Mouse (Mus musculus) testis, postnatal 10 days (tissue): ENCODE data around the gene Ly6g6c.
A peak's percentile ranks its signal among the peaks of the same experiment; 100 is the strongest.

Experiments used
- DNase-seq: peaks from one replicate; pipeline ENCODE4 v3.0.0; 2021; ENCODE audit warnings: low spot score

Gene Ly6g6c

GRCm38 (mm10) chr17:35083929-35084497, 18.8 kb downstream of the Ly6g6c start:
- DNase-seq = no peak

- DNase-seq = no peak
Observed at GRCm38 (mm10) chr17:35085208-35085865, 20.1 kb downstream of the Ly6g6c start, which contains the start of gene Ly6g6f. Gene Ly6g6f (minus strand): TSS chr17:35085610.

- no peak for DNase-seq
Observed at GRCm38 (mm10) chr17:35088151-35088550, 23.0 kb downstream of the Ly6g6c start.

- DNase-seq = peak; percentile 93
Observed at GRCm38 (mm10) chr17:35088825-35089644, 23.8 kb downstream of the Ly6g6c start, which contains the start of gene Abhd16a. Gene Abhd16a (plus strand): TSS chr17:35089263.

GRCm38 (mm10) chr17:35090166-35090932, 25.2 kb downstream of the Ly6g6c start:
- DNase-seq = no peak

GRCm38 (mm10) chr17:35092403-35093198, 27.4 kb downstream of the Ly6g6c start:
- DNase-seq = no peak

- DNase-seq = no peak
Observed at GRCm38 (mm10) chr17:35094475-35095365, 29.5 kb downstream of the Ly6g6c start.

GRCm38 (mm10) chr17:35096597-35096996, 31.4 kb downstream of the Ly6g6c start:
- DNase-seq = no peak

- DNase-seq = no peak
Observed at GRCm38 (mm10) chr17:35097164-35097655, 32.0 kb downstream of the Ly6g6c start.

- no peak for DNase-seq
Observed at GRCm38 (mm10) chr17:35100196-35100765, 35.1 kb downstream of the Ly6g6c start.

- DNase-seq = no peak
Observed at GRCm38 (mm10) chr17:35101161-35101560, 36.0 kb downstream of the Ly6g6c start.

GRCm38 (mm10) chr17:35102299-35102698, 37.1 kb downstream of the Ly6g6c start:
- no peak for DNase-seq

GRCm38 (mm10) chr17:35103221-35103690, 38.1 kb downstream of the Ly6g6c start:
- no peak for DNase-seq

GRCm38 (mm10) chr17:35104079-35104478, 38.9 kb downstream of the Ly6g6c start:
- no peak for DNase-seq

- DNase-seq = no peak
Observed at GRCm38 (mm10) chr17:35104754-35105153, 39.6 kb downstream of the Ly6g6c start.

- peak; percentile 64 for DNase-seq
Observed at GRCm38 (mm10) chr17:35105740-35106389, 40.7 kb downstream of the Ly6g6c start.

- DNase-seq = no peak
Observed at GRCm38 (mm10) chr17:35106522-35106921, 41.3 kb downstream of the Ly6g6c start.

- DNase-seq = no peak
Observed at GRCm38 (mm10) chr17:35108097-35108496, 42.9 kb downstream of the Ly6g6c start, which contains the start of gene Ly6g5c. Gene Ly6g5c (plus strand): TSS chr17:35108279.

GRCm38 (mm10) chr17:35111774-35112173, 46.6 kb downstream of the Ly6g6c start:
- no peak for DNase-seq
